Mouse (Mus musculus) left cerebral cortex, postnatal 4 days (tissue): ENCODE data around the gene Nrp2. TPM values are rescaled to one million over a fixed set of nuclear protein-coding genes. Genes with fewer than 3 reads are reported as not detected.

Experiments
- DNase-seq: peaks from one replicate; pipeline ENCODE4 v3.0.0-alpha.2; 2022
- intact Hi-C: fragments of 180-260 bp; cut with DNase I; formaldehyde crosslinking; loops from one replicate; pipeline ENCODE4 v1.15.1; 2025
- total RNA-seq, 2 experiments: library from RNA; stranded (reverse); gene quantifications; 2 replicates each; pipeline ENCODE4 v1.2.3; 2021

Gene Nrp2
- total RNA-seq, 2 experiments from 2014 or later, result 49.9 to 86.2 TPM

DNA sequence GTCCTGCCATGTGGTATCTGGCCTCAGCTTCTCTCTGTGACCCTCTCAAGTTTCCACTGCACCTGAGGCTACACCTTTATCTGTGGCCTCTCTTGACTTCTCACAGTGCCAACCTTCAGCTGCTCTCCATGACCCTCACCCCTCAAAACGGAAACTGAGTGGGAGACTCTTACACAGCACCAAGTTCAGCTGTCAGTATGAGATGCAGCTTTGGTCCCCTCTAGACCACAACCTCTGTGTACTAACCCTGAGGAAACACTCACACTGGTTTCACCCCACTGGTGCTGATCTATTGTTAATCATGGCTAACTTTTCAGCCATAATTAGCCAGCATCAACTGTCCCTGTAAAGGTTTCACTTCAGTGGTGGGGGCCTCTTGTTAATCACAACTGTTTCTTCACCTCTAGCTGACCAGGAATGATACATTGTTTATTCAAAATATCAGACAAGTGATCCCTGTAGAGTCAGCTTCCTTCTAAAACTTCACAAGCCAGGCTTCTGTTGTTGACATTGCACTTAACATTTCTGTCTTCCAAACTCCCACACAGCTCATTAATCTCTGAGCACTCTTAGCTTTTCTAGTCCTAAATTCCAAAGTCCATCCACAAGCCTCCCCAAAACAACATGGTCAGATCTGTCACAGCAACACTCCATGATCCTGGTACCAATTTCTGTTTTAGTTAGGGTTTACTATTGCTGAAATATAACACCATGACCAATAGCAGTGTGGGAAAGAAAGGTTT is 131.5 kb downstream of the Nrp2 start:
- intact Hi-C loops, result no loop called here
- DNase-seq, result no peak

DNA sequence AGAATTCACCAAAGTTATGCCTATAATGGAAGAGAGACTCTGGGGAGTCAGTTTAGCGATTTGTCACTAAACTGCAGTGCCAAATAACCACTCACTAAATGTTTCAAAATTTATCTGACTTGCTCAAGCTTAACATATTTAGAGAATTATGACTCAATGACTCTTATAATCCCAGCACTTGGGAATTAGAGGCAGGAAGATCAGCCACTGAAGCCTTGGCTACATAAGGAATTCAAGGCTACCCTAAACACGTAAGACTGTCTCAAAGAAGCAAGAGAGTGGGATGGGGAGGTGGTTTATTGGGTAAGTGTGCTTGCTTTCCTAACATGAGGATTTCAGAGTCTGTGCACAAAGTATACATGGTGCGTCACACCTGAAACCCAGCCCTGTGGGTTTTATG is 135.0 kb downstream of the Nrp2 start:
- intact Hi-C loops, result no loop called here
- DNase-seq, result no peak

DNA sequence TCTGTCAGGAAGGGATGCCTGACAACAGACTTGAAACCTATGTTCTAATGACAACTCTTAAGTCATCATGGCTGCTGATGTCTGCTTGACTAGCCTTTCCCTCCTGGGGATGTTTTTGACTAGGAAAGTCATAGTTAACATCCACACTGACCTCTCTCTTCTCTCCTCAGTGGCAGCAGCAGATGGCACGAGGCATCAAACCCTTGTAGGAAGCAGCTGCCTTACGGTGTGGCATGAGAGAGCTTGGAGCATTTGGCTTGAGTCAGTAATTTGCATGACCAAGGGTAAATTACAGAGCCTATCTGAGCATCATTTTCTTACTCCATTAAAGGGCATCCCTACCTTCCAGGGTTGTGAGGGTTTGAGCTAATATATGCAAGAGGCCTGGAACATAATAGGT is 135.5 kb downstream of the Nrp2 start:
- intact Hi-C loops, result no loop called here

DNA sequence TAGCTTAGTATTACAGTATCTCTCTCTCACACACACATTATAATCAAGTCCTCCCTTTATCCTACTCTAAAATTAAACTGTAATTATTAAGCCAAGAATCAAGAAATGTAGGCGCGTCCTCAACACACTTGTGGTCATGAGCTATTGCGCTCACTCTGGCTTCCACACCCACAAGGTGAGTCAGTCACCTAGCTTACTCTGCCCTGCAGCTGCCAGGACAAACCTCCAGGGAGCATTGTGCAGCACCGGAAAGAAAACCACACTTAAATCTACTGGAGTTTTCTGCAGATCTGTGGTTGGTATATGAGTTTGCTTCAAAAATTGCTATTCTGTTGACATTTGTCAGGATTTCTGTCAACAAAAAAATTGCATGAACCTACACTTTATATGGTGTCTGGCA is 140.1 kb downstream of the Nrp2 start:
- intact Hi-C loops, result no loop called here
- no peak for DNase-seq

More for the DNA sequence above, 135.5 kb downstream of the Nrp2 start:
- no peak for DNase-seq

DNA sequence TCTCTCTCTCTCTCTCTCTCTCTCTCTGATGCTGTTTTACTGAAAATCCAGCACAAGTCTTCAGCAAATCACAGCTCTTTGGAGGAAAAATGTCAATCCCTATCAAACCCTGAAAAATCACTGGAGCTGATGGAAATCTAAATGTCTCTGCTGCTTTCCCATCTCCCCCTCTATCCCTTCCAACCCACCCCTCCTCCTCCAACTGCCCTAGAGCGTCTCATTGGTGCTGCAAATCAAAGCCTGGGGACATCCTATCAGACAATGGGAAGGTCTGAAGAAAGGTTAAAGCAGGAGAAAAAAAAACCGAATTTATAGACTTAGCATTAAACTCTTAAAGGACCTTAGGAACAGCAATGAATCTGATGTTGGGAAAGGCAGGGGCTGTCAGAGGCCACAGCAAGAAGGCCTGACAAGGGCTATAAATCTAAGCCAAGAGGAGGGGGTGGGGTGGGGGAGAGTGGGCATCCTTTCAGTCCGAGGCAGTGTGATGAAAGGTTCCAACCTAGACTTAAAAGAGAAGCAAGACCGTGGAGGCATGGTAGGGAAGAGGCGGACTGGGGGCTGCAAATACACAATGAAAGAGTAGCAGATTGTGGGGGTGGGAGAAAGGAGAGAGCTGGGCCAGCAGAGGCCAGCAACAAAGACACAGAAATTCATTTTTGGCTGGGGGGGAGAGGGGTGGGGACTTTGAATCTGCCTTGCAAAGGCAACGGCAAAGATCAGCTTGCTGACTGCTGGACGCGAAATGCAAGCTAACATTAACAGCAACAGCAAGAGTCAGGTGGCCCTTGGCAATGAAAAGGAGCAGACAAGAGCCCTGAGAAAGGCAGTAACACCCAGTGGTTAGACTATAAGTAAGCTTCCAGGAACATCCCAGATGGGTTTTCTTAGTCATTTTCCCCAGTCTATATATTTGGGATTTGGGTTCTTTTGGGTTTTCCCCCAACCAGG is 148.2 kb downstream of the Nrp2 start:
- DNase-seq, result peak; percentile 13
- intact Hi-C loops, result no loop called here

DNA sequence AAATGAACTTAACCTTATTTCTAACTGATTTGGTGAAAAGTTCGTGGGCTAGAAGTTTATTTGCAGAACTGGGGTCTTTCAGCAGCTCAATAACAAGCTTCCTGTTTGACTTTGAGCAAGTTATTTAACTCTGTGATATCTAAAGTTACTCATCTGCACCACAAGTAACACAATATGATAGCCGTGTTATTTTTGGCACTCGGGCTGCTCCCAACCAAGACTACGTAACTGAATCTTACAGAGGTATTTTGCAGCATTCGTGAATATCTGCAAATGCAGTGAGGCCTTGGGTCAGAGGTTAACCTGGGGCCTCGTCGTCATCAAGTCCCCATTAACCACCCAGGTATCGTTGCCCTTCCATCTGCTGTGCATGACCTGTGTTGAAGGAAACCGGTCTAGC is 150.3 kb downstream of the Nrp2 start:
- intact Hi-C loops, result no loop called here
- DNase-seq, result no peak

DNA sequence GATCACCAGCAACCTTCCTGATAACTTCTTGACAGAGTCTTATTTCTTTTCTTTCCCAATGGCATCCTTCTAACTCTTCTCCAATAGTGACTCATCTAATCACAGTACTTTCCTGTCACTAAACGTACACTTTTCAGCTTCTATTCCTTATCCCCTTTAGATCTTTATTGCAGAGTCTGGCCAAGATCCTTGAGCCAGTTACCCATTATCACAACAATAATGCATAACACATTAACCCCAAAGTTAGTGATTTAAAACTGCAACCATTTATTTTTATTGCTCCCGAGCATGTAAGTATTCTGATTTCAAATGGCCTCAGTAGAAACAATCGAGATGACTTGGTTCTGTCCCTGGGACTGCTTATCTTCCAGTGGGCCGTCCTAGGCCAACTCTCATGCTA is 150.9 kb downstream of the Nrp2 start:
- no peak for DNase-seq
- intact Hi-C loops, result no loop called here

DNA sequence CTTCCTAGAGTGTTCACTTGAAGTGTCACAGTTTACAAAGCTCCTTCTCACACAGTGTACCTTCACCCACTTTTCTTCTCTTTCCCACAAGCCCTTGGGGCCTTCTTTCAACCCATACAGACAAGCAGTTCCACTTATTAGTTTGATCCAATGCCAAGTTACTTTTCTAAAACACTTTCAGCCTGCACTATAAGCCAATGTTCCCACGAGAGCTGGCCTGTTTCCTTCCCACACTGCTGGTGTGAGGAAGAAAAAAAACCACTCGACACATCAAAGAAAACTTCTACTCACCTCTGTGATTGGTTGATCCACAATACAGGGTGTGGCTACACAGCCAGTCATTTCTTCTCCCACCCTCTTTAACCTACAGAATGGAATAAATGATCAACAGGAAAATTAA is 156.0 kb downstream of the Nrp2 start:
- no peak for DNase-seq
- intact Hi-C loops, result no loop called here

DNA sequence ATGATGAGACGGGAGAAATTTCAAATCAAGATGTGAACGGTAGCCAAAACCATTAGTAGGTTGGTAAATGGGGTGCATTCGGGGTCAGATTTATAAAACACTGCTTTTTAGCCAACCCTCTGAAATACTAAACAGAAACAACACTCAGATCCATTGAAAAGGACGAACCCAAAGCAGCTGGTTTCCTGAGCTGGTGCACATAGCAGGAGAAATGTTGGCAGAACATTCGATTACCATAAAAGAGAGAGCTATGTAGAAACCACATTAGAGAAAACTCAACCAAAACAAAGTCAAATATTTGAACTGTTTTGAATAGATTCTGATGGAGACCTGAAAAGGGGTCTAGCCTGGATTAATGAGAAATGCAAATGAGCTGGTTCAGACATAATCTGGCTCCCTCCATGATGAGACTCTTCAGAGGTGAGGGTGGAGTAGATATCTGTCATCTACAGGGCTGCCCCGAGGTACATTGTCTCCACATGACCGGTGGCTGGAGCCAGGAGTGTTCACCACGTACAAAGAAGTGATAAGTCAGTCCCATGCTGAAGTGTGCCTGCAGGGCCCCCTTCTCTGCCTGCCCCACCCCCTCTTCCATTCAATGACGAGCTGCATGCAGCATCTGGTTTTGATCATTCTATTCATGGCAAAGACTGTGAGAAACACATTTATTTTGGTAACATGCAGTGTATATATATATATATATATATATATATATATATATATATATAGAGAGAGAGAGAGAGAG is 156.6 kb downstream of the Nrp2 start:
- intact Hi-C loops, result no loop called here
- DNase-seq, result peak; percentile 11

DNA sequence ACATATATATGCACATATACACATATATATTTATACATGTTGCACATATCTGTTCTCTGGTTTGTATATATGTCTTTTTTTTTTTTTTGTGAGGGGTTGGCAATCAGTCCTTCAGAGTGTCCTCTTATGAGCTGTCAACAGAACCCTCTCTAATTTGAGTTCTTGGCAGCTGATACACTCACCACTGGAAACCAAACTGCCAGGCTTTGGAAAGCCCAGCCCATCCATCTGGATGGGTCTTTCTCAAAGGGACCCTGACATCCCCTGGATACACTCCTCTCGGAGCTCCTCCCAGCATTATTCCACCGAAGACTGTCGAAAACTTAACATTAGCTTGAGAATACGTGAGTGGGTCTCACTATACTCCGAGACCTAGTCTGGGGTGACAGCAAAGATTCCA is 157.2 kb downstream of the Nrp2 start:
- peak; percentile 55 for DNase-seq
- intact Hi-C loops, result no loop called here

DNA sequence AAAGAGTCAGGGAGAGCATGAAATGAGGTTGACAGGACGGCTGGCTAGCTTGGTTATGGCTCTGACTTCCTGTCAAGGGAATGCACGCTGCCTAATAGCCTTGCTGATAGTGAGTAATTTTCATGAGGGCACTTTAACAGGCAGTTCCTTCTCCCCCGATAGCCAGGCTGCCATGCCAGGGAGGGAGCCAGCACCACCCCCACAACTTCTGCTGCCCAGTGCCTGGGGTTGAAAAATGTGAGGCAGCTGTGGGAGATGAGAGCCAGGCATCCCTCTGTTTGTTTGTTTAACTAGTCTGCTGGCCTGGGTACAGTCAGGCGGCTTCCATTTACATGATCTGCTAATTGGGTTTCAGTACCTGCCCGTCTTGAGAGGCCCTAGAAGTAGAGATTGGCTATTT is 157.7 kb downstream of the Nrp2 start:
- intact Hi-C loops, result no loop called here
- DNase-seq, result peak; percentile 81
